Mouse (Mus musculus) myocyte (in vitro differentiated cells): ENCODE measurements at regions not wholly inside any gene's neighbourhood (a gene's known extent, or its start where the extent isn't known, plus 50 kb on each side); places are given as distances from the start of the nearest gene placed in this dataset.

ENCODE experiments used
- CEBPB ChIP-seq: IDR thresholded peaks from 2 replicates; pipeline ENCODE4 v1.6.1; 2011; ENCODE audit warnings: mild to moderate bottlenecking, moderate library complexity; ENCODE audit not compliant: poor library complexity, insufficient read depth, severe bottlenecking
- E2F4 ChIP-seq: IDR thresholded peaks from one replicate; pipeline ENCODE4 v1.6.1; 2011; ENCODE audit warnings: mild to moderate bottlenecking, control low read depth, moderate library complexity; ENCODE audit not compliant: insufficient read depth
- MAX ChIP-seq: IDR thresholded peaks from one replicate; pipeline ENCODE4 v1.6.1; 2011; ENCODE audit warnings: low read depth, mild to moderate bottlenecking, control low read depth
- MYOD1 ChIP-seq, 3 experiments: IDR thresholded peaks; one replicate each; pipeline ENCODE4 v1.6.1; 2011; ENCODE audit warnings: control low read depth in 2 of 3, low read depth in 2 of 3, mild to moderate bottlenecking in 2 of 3, moderate library complexity in 1 of 3; ENCODE audit not compliant: insufficient read length in 2 of 3, control insufficient read depth in 1 of 3
- MYOG ChIP-seq, 3 experiments: IDR thresholded peaks; one replicate each; pipeline ENCODE4 v1.6.1; 2011; ENCODE audit warnings: control low read depth in 2 of 3, low read depth in 2 of 3, mild to moderate bottlenecking in 2 of 3; ENCODE audit not compliant: insufficient read length in 2 of 3, control insufficient read depth in 1 of 3, insufficient read depth in 1 of 3
- POLR2A ChIP-seq: IDR thresholded peaks from one replicate; pipeline ENCODE4 v1.6.1; 2011; ENCODE audit warnings: low read depth, mild to moderate bottlenecking, control low read depth, moderate library complexity; ENCODE audit not compliant: insufficient read length
- POLR2AphosphoS2 ChIP-seq: IDR thresholded peaks from one replicate; pipeline ENCODE4 v1.6.1; 2011; ENCODE audit warnings: low read depth, control low read depth; ENCODE audit not compliant: insufficient read length
- REST ChIP-seq: IDR thresholded peaks from one replicate; pipeline ENCODE4 v1.6.1; 2011; ENCODE audit warnings: mild to moderate bottlenecking, control low read depth, moderate library complexity; ENCODE audit not compliant: insufficient read depth, insufficient read length
- TCF12 ChIP-seq: IDR thresholded peaks from one replicate; pipeline ENCODE4 v1.6.1; 2011; ENCODE audit warnings: mild to moderate bottlenecking, control low read depth; ENCODE audit not compliant: poor library complexity, insufficient read depth, severe bottlenecking
- TCF3 ChIP-seq: IDR thresholded peaks from one replicate; pipeline ENCODE4 v1.6.1; 2011; ENCODE audit warnings: low read depth, control low read depth; ENCODE audit not compliant: insufficient read length
- USF1 ChIP-seq: IDR thresholded peaks from one replicate; pipeline ENCODE4 v1.6.1; 2011; ENCODE audit warnings: low read depth, mild to moderate bottlenecking, control low read depth, moderate library complexity

- TF ChIP-seq POLR2A (no peak), USF1 (no peak), CEBPB (no peak), MAX (no peak), POLR2AphosphoS2 (no peak), TCF12 (no peak), MYOD1 (IDR thresholded peaks at IDR 0.05; ENCODE audit: control insufficient read depth in 1 of 3, insufficient read length in 2 of 3, low read depth in 2 of 3) (no peak), TCF3 (no peak), E2F4 (no peak), REST (no peak), MYOG (IDR thresholded peaks at IDR 0.05; ENCODE audit: control insufficient read depth in 1 of 3, insufficient read depth in 1 of 3, insufficient read length in 2 of 3, low read depth in 2 of 3) (no peak)
Observed at GRCm38 (mm10) chr15:7002226-7002625, 88.2 kb upstream of the Lifr start.
